Mouse (Mus musculus): Measurements from ENCODE around the gene Tet3.

- TF ChIP-seq GATA1 (IDR thresholded peaks at IDR 0.05; ENCODE audit: low read length) (peak; percentile 35; the same call in 1 of the 2 replicates), TAL1 (IDR thresholded peaks at IDR 0.05; ENCODE audit: low read length) (peak; percentile 77)
Measured at GRCm38 (mm10) chr6:83395544-83396229, 63.2 kb downstream of the Tet3 start.
